Mouse (Mus musculus) liver, embryonic 14.5 days (tissue): ENCODE data around the gene Tns1. TPM values are rescaled to one million over a fixed set of nuclear protein-coding genes. Genes with fewer than 3 reads are reported as not detected.

Source experiments
- ATAC-seq: fragments of 200-750 bp; cut with Nextera tagmentation; 2 replicates; pipeline ENCODE4 v1.8.0; 2017; ENCODE audit warnings: moderate number of reproducible peaks, mild to moderate bottlenecking, moderate library complexity; ENCODE audit not compliant: insufficient read depth
- DNase-seq, 3 experiments: peaks; one replicate each; pipeline ENCODE4 v3.0.0-alpha.2; 2012 to 2013; ENCODE audit warnings: low read depth in 3 of 3, low spot score in 3 of 3
- H3K27ac ChIP-seq: fragments of 300-500 bp; sonication (generic); 2 replicates; pipeline ENCODE4 v1.5.1; 2014; ENCODE audit warnings: moderate library complexity, mild to moderate bottlenecking, control low read depth, inconsistent platforms
- H3K27me3 ChIP-seq: fragments of 300-500 bp; sonication (generic); 2 replicates; pipeline ENCODE4 v1.6.1; 2014; ENCODE audit warnings: mild to moderate bottlenecking, low read length, moderate library complexity; ENCODE audit not compliant: control insufficient read depth, insufficient read depth
- H3K36me3 ChIP-seq: fragments of 300-500 bp; sonication (generic); replicated peaks from 2 replicates; pipeline ENCODE4 v1.6.1; 2014; ENCODE audit warnings: low read depth; ENCODE audit not compliant: control insufficient read depth, insufficient read depth
- H3K4me1 ChIP-seq, 2 experiments: fragments of 200-500 bp in 1 of 2; fragments of 300-500 bp in 1 of 2; sonication (generic) in 1 of 2; replicated peaks; 2 replicates each; pipeline ENCODE4 v1.6.1; 2012 to 2014; ENCODE audit warnings: antibody characterized with exemption in 1 of 2, inconsistent platforms in 1 of 2, low read length in 1 of 2; ENCODE audit not compliant: control insufficient read depth in 2 of 2, insufficient read depth in 2 of 2
- H3K4me2 ChIP-seq: fragments of 300-500 bp; sonication (generic); 2 replicates; pipeline ENCODE4 v1.6.1; 2014; ENCODE audit warnings: low read depth, mild to moderate bottlenecking, control low read depth, moderate library complexity
- H3K4me3 ChIP-seq, 2 experiments: fragments of 200-500 bp in 1 of 2; fragments of 300-500 bp in 1 of 2; sonication (generic) in 1 of 2; 2 replicates each; pipeline ENCODE4 v1.5.1; 2012 to 2014; ENCODE audit warnings: low read depth in 2 of 2, low read length in 2 of 2, mild to moderate bottlenecking in 2 of 2, control low read depth in 1 of 2, inconsistent platforms in 1 of 2, moderate library complexity in 1 of 2; ENCODE audit not compliant: insufficient read depth in 1 of 2
- H3K9ac ChIP-seq: fragments of 300-500 bp; sonication (generic); replicated peaks from 2 replicates; pipeline ENCODE4 v1.6.1; 2014; ENCODE audit warnings: mild to moderate bottlenecking, control low read depth, moderate library complexity
- H3K9me3 ChIP-seq: fragments of 300-500 bp; sonication (generic); 2 replicates; pipeline ENCODE4 v1.6.1; 2016; ENCODE audit warnings: low read length, mixed read lengths; ENCODE audit not compliant: control insufficient read depth
- CTCF ChIP-seq: IDR thresholded peaks from 2 replicates; pipeline ENCODE4 v1.5.1; 2016; ENCODE audit warnings: antibody characterized with exemption, low read depth, control low read depth
- EP300 ChIP-seq: IDR thresholded peaks from 2 replicates; pipeline ENCODE4 v1.6.1; 2016; ENCODE audit warnings: antibody characterized with exemption, low read depth
- WGBS: fragments of 180-500 bp; shearing (Covaris S2); extraction: QIAGEN DNeasy Blood & Tissue Kit; methylation state at CpG from one replicate; pipeline ENCODE4 v1.1.7; 2014; ENCODE audit not compliant: insufficient replicate concordance; 5-methylcytosine and 5-hydroxymethylcytosine counted together
- polyA plus RNA-seq, 2 experiments: library from polyadenylated mRNA; depleted of rRNA in 1 of 2; stranded (reverse) in 1 of 2; unstranded in 1 of 2; fragments of >200 nt; fragmentation: Nextera tagmentation in 1 of 2; extraction: Ambion mirVana in 1 of 2; gene quantifications; 2 replicates each; pipeline versions ENCODE4 v1.2.1 to v1.2.3; 2012 to 2014

The Tns1 gene
- polyA plus RNA-seq, 2 experiments = 7.2 to 15.7 TPM

DNA sequence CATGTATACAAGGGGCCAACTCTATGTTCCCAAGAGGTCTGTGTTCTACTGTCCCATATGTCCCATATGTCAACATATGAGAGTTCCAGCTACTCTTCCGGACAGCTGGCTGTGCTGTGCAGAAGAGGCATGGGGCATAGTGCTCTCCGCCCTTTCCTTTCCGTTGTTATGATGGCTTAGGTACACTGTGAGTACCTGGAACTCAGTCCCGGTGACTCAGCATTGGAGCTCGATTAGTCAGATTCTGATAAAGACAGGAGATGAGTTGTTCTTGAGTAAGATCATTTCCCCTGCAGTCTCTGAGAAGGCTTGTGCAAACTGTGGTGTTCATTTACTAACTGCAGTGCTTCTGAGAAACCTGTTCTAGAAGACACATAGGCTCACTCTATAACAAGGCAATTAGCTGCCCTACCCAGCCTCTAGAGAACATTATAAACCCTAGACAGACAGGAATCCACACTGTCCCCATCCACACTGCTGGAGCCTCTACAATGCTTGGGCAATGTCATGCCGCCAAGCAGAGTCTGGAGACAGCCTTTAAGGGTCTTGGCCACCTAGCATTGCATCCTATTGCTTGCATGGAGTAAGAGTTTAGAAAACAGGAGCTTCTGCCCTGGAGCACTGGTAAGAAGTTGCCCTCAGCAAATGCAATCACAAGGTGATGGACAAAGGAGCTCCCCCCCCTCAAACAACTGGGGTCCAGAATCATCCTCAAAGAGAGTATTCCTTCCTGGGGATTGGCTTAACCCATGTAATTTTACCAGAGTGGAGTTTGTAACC is 25.0 kb upstream of the Tns1 start:
- no peak for DNase-seq
- Histone ChIP-seq H3K4me1 (peaks cover 0 to 33% of the 10 kb centered on the region in 2 experiments; a peak in 2 of 4 replicates), H3K27me3 (no peaks in the 10 kb centered on the region), H3K4me3 (no peak overlapping the region), H3K4me2 (no peak overlapping the region), H3K9me3 (no peaks in the 10 kb centered on the region), H3K27ac (no peak overlapping the region), H3K36me3 (no peaks in the 10 kb centered on the region), H3K9ac (no peak overlapping the region)
- WGBS = 42% methylated on average over 6 of the region's 6 CpGs
- TF ChIP-seq EP300 = no peak
- TF ChIP-seq CTCF = no peak
- ATAC-seq = no peak

DNA sequence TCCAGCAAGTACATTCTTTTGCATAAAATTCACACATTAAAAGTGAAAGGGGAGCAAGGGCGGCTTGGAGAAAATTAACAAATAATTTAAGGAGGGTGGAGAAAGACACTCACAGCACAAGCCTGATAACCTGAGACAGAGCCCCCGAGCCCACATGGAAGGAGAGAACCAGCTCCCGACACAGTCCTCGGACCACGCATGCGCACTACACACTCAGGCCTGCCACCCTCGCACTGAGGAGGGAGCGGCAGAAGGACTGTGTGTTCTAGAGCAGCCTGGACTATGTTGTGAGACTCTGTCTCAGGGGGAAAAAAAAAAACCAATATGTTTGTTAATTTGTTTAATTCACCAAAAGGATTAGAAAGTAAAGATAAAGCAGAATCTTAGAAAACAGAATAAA is 17.5 kb upstream of the Tns1 start:
- Histone ChIP-seq H3K4me1 (peaks cover 0 to 3% of the 10 kb centered on the region in 2 experiments; a peak in 1 of 4 replicates), H3K4me3 (no peak overlapping the region), H3K4me2 (no peak overlapping the region), H3K27me3 (no peaks in the 10 kb centered on the region), H3K36me3 (no peaks in the 10 kb centered on the region), H3K9me3 (no peaks in the 10 kb centered on the region), H3K27ac (no peak overlapping the region), H3K9ac (no peak overlapping the region)
- DNase-seq (no peak), ATAC-seq (no peak)
- TF ChIP-seq EP300 = no peak
- WGBS = 71% methylated on average over 8 of the region's 8 CpGs

DNA sequence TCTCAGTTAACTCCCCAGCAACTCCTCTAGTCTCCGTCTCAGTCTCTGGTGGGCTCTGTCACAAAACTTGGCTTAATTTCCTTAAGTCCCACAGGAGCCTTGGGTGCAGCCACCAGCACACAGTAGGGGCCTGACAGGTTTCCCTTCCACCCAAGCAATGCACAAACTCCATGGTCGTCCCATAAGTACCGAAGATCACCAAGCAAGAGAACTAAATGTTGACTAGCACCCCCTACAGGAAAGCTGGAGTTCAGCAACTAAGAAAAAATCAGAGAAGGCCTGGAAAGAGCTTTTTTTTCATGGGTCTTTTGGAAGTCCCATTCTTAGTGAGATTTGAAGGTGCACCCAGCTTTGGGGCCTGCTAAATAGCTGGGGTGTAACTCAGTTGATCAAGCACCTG is 15.2 kb upstream of the Tns1 start:
- Histone ChIP-seq H3K36me3 (no peaks in the 10 kb centered on the region), H3K9ac (no peak overlapping the region), H3K9me3 (no peaks in the 10 kb centered on the region), H3K4me2 (no peak overlapping the region), H3K4me1 (peaks cover 0 to 12% of the 10 kb centered on the region in 2 experiments; a peak in 3 of 4 replicates), H3K27ac (no peak overlapping the region), H3K27me3 (no peaks in the 10 kb centered on the region), H3K4me3 (no peak overlapping the region)
- no peak for DNase-seq
- WGBS = 43% methylated on average over 3 of the region's 3 CpGs
- peak; percentile 60 for TF ChIP-seq CTCF
- no peak for TF ChIP-seq EP300
- no peak for ATAC-seq

DNA sequence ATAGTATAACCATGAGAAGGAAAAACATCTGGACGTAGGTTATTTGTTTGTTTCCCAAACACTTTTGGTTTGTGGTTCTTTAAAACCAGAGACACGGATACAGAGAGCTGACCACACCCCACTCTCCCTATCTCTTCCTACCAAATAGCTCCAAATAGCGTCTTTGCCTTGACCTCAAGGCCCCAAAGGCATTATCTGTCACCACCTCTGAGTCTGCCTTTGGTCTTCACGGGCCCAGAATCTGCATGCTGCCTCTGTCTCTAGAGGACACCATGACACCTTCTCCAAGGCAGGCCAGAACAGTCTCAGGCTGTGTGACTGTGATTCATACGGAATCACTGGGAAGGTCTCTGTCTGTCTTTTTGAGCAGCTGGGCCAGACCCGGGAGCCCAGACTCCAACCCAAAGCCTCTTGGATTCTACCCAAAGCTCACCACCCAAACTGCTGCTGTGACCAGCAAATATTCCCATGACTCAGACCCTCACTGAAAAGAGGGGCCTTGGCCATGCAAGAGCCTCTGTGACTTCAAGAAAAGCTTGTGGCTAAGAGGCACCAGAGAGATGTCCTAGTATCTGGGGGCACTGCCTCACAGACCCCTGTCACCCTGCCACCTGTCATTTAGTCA is 11.2 kb upstream of the Tns1 start:
- Histone ChIP-seq H3K4me3 (no peak overlapping the region), H3K4me2 (0 out of 2 replicates have a peak overlapping the region, but pooled peaks have one; percentile 2), H3K9ac (no peak overlapping the region), H3K36me3 (no peaks in the 10 kb centered on the region), H3K9me3 (no peaks in the 10 kb centered on the region), H3K27me3 (no peaks in the 10 kb centered on the region), H3K4me1 (peaks cover 0 to 15% of the 10 kb centered on the region in 2 experiments; a peak in 3 of 4 replicates), H3K27ac (no peak overlapping the region)
- peak in 2 of 3 experiments; percentile 23 to 24 for DNase-seq
- TF ChIP-seq CTCF (no peak), EP300 (peak; percentile 33; the same call in 1 of the 2 replicates)
- ATAC-seq = peak; percentile 62
- 27% methylated on average over 6 of the region's 6 CpGs for WGBS

DNA sequence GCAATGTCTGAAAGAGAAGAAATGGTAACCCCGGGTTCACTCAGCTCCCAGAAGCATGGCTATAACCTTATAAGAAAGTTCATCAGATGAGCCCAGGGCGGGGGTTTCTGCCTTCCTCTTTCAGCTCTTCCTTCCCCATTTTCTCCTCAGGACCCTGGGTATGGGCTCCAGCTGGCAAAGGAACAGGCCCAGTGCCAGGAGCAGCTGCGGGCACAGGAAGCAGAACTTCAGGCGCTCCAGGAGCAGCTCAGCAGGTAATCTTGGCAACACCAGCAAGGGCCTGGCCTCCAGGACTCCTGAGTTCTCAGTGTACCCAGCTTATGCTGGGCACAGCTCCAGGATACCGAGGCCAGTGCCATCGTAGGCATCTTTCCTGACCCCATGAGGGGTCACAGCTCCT is 9.7 kb upstream of the Tns1 start:
- Histone ChIP-seq H3K36me3 (no peaks in the 10 kb centered on the region), H3K9me3 (no peaks in the 10 kb centered on the region), H3K4me2 (no peak overlapping the region), H3K9ac (no peak overlapping the region), H3K4me3 (no peak overlapping the region), H3K4me1 (peaks cover 0 to 15% of the 10 kb centered on the region in 2 experiments; a peak in 3 of 4 replicates), H3K27me3 (no peaks in the 10 kb centered on the region), H3K27ac (no peak overlapping the region)
- WGBS = 39% methylated on average over 6 of the region's 6 CpGs
- ATAC-seq = no peak
- TF ChIP-seq EP300 (no peak), CTCF (no peak)
- DNase-seq = no peak
